8 mouse cellular contexts compared by ENCODE assay signal in genomic region chr13:48869088-48869487, GRCm38 (mm10). TPM values are rescaled to one million over a fixed set of nuclear protein-coding genes. Genes with fewer than 3 reads are reported as not detected.
DNase-seq lines count a peak whose midpoint lies in the region; ATAC-seq and TF ChIP-seq lines count a peak whose summit lies in the region.

No protein-coding gene starts in this region.

- H3K4me1 ChIP-seq in kidney, embryonic 14.5 days (ENCODE audit: control insufficient read depth, insufficient read depth, low read length) = peaks cover 21% of the 10 kb centered on the region
- peaks cover 16% of the 10 kb centered on the region for H3K4me1 ChIP-seq in embryonic facial prominence, embryonic 11.5 days (ENCODE audit: control insufficient read depth, insufficient read depth, low read length)
- peaks cover 38% of the 10 kb centered on the region for H3K4me1 ChIP-seq in hindbrain, embryonic 15.5 days (replicated peaks)
- H3K4me1 ChIP-seq in midbrain, postnatal 0 days (ENCODE audit: insufficient read depth, low read length) = peaks cover 21% of the 10 kb centered on the region

- no peaks in the 10 kb centered on the region for H3K9me3 ChIP-seq in kidney, embryonic 14.5 days (ENCODE audit: control insufficient read depth, low read length)
- no peaks in the 10 kb centered on the region for H3K9me3 ChIP-seq in embryonic facial prominence, embryonic 11.5 days (replicated peaks; ENCODE audit: control insufficient read depth, low read length)
- no peaks in the 10 kb centered on the region for H3K9me3 ChIP-seq in hindbrain, embryonic 15.5 days
- H3K9me3 ChIP-seq in midbrain, postnatal 0 days (ENCODE audit: low read length) = no peaks in the 10 kb centered on the region

- H3K27ac ChIP-seq in kidney, embryonic 14.5 days (ENCODE audit: low read depth, low read length) = 0 out of 2 replicates have a peak overlapping the region, but pooled peaks have one; percentile 87
- no peak overlapping the region for H3K27ac ChIP-seq in embryonic facial prominence, embryonic 11.5 days (replicated peaks; ENCODE audit: low read depth, low read length)
- H3K27ac ChIP-seq in hindbrain, embryonic 15.5 days (replicated peaks) = no peak overlapping the region
- H3K27ac ChIP-seq in midbrain, postnatal 0 days (ENCODE audit: low read depth, low read length) = no peak overlapping the region

- WGBS in kidney, embryonic 14.5 days = 14% methylated on average over 5 of the region's 5 CpGs
- 17% methylated on average over 5 of the region's 5 CpGs for WGBS in embryonic facial prominence, embryonic 11.5 days
- WGBS in hindbrain, embryonic 15.5 days = 20% methylated on average over 5 of the region's 5 CpGs
- WGBS in midbrain, postnatal 0 days = 16% methylated on average over 5 of the region's 5 CpGs

- peak overlapping the region; percentile 84 for H3K4me2 ChIP-seq in kidney, embryonic 14.5 days (replicated peaks; ENCODE audit: low read depth, low read length)
- peak overlapping the region; percentile 85 for H3K4me2 ChIP-seq in embryonic facial prominence, embryonic 11.5 days (ENCODE audit: low read depth, low read length)
- H3K4me2 ChIP-seq in hindbrain, embryonic 15.5 days = peak overlapping the region; percentile 78
- peak overlapping the region; percentile 94 for H3K4me2 ChIP-seq in midbrain, postnatal 0 days (ENCODE audit: low read depth, low read length, poor library complexity, severe bottlenecking)

- no peak for DNase-seq in kidney, adult 11 months
- DNase-seq in embryonic facial prominence, embryonic 11.5 days (ENCODE audit: low spot score) = no peak
- no peak for DNase-seq in midbrain, postnatal 0 days (ENCODE audit: low spot score)
- DNase-seq in adipocyte (ENCODE audit: low spot score) = no peak
- DNase-seq in c-Kit-positive CD71-positive TER-119-positive erythroid progenitor cells, embryonic 14.5 days (ENCODE audit: low spot score) = no peak
- DNase-seq in gastrocnemius, adult 8-10 months (ENCODE audit: low spot score in 2 of 2) = no peak

- no peak for ATAC-seq in kidney, embryonic 14.5 days (ENCODE audit: low FRiP score, low TSS enrichment)
- no peak for ATAC-seq in embryonic facial prominence, embryonic 11.5 days (replicated peaks; ENCODE audit: insufficient number of reproducible peaks, low FRiP score, low TSS enrichment, low read depth)
- ATAC-seq in hindbrain, embryonic 15.5 days (ENCODE audit: low FRiP score, low read depth) = no peak
- ATAC-seq in midbrain, postnatal 0 days (ENCODE audit: low FRiP score) = no peak

- H3K36me3 ChIP-seq in kidney, embryonic 14.5 days (ENCODE audit: control insufficient read depth, insufficient read depth, low read length) = no peaks in the 10 kb centered on the region; the same call in 1 of the 2 replicates
- H3K36me3 ChIP-seq in embryonic facial prominence, embryonic 11.5 days (replicated peaks; ENCODE audit: control insufficient read depth, insufficient read depth, low read depth, low read length) = no peaks in the 10 kb centered on the region
- H3K36me3 ChIP-seq in hindbrain, embryonic 15.5 days = no peaks in the 10 kb centered on the region
- no peaks in the 10 kb centered on the region; the same call in 1 of the 2 replicates for H3K36me3 ChIP-seq in midbrain, postnatal 0 days (ENCODE audit: insufficient read depth, low read length)

- H3K4me3 ChIP-seq in kidney, embryonic 14.5 days (ENCODE audit: low read length) = peak overlapping the region; percentile 94
- H3K4me3 ChIP-seq in embryonic facial prominence, embryonic 11.5 days (ENCODE audit: low read depth, low read length) = peak overlapping the region; percentile 96
- peak overlapping the region; percentile 90 for H3K4me3 ChIP-seq in hindbrain, embryonic 15.5 days
- peak overlapping the region; percentile 83 for H3K4me3 ChIP-seq in midbrain, postnatal 0 days (ENCODE audit: low read depth, low read length)

- H3K9ac ChIP-seq in kidney, embryonic 14.5 days (ENCODE audit: low read depth, low read length) = peak overlapping the region; percentile 99; the same call in 1 of the 2 replicates
- H3K9ac ChIP-seq in embryonic facial prominence, embryonic 11.5 days (replicated peaks; ENCODE audit: low read length) = peak overlapping the region; percentile 99
- H3K9ac ChIP-seq in hindbrain, embryonic 15.5 days = peak overlapping the region; percentile 92; the same call in 1 of the 2 replicates
- H3K9ac ChIP-seq in midbrain, postnatal 0 days (replicated peaks; ENCODE audit: low read length, poor library complexity, severe bottlenecking) = peak overlapping the region; percentile 39; the same call in 1 of the 2 replicates

- TF ChIP-seq CTCF in midbrain, postnatal 0 days (IDR thresholded peaks at IDR 0.05) = no peak

- no peaks in the 10 kb centered on the region for H3K27me3 ChIP-seq in kidney, embryonic 14.5 days (ENCODE audit: control insufficient read depth, insufficient read depth, low read length)
- H3K27me3 ChIP-seq in embryonic facial prominence, embryonic 11.5 days (ENCODE audit: control insufficient read depth, insufficient read depth, low read length) = no peaks in the 10 kb centered on the region
- no peaks in the 10 kb centered on the region for H3K27me3 ChIP-seq in hindbrain, embryonic 15.5 days
- H3K27me3 ChIP-seq in midbrain, postnatal 0 days (ENCODE audit: insufficient read depth, low read length) = no peaks in the 10 kb centered on the region

RNA-seq across cellular contexts. Expression of gene Phf2, which starts 1.8 kb away (rescaled TPM):
- 9.9 and 11.8 TPM in 2 replicates for polyA plus RNA-seq in kidney, embryonic 14.5 days (2014; fragmentation: Nextera tagmentation; extraction: Ambion mirVana)
- 10.1 and 11.0 TPM in 2 replicates for polyA plus RNA-seq in embryonic facial prominence, embryonic 11.5 days (2014; fragmentation: Nextera tagmentation; extraction: Ambion mirVana)
- polyA plus RNA-seq in hindbrain, embryonic 15.5 days (2015; fragmentation: Nextera tagmentation; extraction: Ambion mirVana) = 8.2 and 8.5 TPM in 2 replicates
- total RNA-seq in midbrain, postnatal 0 days (2014; rRNA removed) = 26.0 and 26.4 TPM in 2 replicates
- 4.5 and 5.1 TPM in 2 replicates for polyA plus RNA-seq in midbrain, postnatal 0 days (2015; fragmentation: Nextera tagmentation; extraction: Ambion mirVana)
- 10 to 100 TPM; 32.5 to 39.7 (median 36.2) TPM for total RNA-seq in gastrocnemius, adult 8-10 months (2022)

Comparison
In these comparisons a context has a peak if more than half of its experiments do, and no peak if none do; other contexts are left out.
1. H3K9ac ChIP-seq: peak in every context shown above with its lines; median percentile 99 in kidney, embryonic 14.5 days; 99 in embryonic facial prominence, embryonic 11.5 days; 92 in hindbrain, embryonic 15.5 days; 39 in midbrain, postnatal 0 days.